Mouse (Mus musculus): ENCODE measurements at regions not wholly inside any gene's neighbourhood (a gene's known extent, or its start where the extent isn't known, plus 50 kb on each side); places are given as distances from the start of the nearest gene placed in this dataset.

DNA sequence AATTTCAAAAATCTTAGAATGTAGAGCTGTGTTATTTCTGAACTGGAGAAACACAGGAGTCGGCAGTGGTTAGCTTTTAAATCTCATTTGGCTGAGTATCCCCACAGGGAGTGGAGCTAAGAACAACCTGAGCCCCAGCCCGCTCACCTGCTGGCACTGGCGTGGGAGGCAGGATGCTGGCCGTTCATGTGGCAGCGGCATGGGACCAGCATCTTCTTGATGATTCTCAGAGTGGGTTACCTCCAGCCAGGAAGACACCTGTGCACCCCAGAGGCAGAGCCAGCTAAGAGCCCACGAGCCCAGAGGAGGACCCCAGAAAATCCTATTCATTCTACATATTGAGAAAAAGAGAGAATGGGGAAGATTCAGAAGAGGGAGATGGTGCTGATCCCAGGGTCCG, 181.7 kb downstream of the Vrk1 start:
- CTCF ChIA-PET = no interaction called here

DNA sequence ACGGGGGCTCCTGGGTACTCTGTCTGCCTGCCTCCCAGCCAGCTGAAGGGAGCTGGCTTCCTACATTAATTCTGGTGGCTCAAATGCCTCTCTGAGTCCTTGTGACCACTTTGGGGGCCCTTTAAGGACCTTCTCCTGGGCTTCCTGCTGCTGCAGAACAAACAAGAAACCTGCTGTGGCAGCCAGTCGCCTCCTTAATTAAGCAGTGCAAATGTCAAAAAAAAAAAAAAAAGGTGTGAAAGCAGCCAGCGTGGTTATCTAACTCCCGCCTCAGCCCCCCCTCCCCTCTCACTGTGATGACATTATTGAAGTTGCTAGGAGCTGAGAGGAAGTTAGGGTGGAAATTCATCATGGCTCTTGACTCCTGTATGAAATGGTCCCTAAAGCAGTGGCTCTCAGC, 189.3 kb downstream of the Vrk1 start:
- CTCF ChIA-PET = no interaction called here

DNA sequence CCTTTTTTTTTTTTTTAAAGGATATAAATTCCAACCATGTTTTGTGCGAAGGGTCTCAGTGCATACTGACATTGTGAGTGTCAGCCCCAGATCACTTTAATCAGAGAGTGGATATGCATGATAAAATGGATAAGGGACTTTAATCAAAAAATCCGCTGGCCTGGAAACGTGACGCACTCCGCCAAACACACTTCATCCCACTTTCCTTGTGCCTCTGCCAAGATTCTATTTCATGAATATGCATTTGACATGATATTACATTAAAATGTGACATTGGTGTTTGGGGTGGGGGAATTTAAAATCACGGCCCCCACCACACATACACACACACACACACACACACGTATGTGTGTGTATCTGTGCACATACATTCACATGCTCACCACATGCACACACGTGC, 193.5 kb downstream of the Vrk1 start:
- CTCF ChIA-PET = no interaction called here

DNA sequence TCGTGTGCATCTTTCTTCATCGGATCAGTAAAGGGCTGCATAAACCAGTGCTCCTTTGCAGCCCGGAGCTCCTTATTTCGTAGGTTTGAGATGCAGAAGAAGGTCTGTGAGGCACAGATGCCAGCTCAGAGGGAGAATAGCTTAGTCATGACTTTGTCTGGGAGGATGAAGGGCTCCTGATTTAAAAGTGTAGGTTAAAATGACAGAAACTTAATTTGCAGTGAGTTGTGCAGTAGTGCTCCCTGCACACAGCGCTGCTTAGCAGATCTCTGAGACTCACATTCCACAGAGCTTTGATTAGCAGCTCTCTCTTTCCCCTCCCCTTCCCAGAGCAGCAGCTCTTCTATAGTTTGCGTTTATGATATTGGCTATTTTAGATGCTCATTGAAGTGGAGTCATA, 200.9 kb downstream of the Vrk1 start:
- CTCF ChIA-PET = no interaction called here

DNA sequence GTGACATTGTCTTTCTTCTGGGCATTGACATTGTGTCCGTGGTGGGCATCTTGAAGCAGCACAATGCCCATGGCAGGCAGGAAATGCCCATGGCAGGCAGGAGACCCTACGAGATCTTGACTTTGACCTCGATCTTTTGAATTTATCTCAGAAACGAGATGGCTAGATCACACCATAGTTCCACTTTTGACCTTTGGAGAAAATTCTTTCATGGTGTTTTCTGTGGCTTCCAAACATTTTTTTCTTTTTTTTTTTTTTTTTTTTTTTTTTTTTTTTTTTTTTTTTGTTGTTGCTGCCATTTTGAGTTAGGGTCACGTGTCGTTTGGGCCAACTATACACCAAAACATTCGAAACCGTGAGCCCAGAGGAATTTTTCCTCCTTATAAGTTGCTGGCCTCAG, 201.5 kb downstream of the Vrk1 start:
- CTCF ChIA-PET = no interaction called here

DNA sequence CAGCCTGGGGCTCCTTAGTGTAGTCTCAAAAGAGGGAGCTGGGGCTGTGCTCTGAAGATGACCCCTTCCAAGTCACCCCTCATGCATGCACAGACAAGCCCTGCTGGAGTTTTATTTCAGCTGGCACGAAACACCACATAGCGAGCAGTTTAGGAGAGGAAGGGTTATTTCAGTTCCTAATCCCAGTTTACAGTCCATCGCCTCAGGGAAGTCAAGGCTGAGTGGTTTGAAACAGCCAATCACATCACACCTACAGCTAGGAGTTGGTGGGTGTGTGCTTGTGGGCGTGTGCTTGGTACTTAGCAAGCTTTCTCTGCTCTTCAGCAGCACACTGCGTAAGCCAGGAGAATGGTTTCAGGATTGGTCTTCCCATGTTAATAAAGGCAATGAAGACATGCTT, 202.4 kb downstream of the Vrk1 start:
- CTCF ChIA-PET = no interaction called here

DNA sequence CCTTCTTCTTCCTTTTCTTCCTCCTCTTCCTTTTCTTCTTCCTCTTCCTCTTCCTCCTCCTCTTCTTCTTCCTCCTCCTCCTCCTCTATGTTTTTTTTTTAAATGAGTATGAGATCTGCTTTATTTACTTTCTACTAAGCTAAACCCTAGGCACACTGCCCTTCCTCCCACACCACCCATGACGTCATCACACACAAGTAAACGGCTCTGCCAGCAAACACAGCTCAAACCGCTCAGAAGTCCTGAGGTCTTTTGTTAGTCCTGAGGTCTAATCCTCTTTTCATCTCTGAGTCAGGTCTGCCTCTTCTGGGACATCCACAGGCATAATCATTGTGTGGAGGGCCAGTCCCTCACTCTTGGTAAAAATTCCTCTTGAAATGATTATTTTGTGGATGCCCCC, 210.0 kb downstream of the Vrk1 start:
- CTCF ChIA-PET = no interaction called here

DNA sequence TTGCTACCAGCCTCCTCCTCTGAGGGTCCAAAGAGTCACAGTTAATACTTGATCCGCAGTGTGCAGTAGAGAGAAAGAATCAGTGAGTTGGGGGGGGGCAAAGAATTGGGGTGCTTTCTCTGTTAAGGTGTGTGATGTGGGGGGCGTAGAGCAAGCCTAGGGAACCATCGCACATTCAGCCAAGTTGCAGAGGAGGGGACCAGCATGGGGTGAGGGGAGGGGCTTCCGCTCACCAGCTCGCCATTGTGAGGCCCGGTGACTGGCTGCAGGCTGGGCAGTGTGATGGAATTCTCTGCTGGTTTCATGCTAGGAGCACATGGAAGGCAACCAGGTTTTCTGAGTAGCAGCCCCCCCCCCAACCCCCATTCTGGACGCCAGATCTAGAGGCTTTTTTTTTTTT, 216.2 kb downstream of the Vrk1 start:
- CTCF ChIA-PET = no interaction called here

DNA sequence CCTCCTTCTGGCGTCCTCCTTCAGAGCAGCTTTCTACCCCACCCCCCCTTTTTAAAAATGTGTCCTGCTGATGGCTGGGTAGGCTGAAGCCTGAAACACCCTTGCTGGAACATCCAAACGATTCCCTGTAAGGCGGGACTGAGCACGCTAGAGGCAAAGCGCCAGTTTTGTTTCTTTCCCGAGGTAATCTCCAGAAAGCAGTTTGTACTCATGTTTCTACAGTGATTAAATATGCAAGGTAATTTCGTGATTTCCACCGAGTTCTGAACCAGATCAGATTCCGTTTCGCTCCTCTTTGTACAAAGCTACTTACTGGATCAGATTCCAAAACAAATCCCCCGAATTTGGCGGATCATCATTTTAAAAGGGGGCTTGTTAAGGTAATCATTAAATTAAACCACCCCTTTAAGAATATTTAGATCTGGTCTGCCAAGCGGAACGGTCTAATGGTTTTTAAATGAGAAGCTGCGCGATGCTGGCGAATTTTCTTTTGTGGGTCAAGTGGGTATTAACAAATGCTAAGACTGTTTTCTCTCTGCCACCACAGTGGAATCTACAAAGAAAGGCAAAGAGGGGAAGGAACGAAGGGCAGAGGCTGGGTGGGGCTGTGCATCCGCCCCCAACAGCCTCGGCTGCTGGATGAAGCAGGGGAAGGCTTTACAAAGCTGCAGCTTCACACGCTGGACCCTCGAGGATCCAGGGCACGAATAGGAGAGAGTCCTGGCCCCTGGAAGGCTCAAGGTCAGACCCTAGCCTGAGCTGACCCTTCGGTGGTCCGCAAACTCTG, 216.9 kb downstream of the Vrk1 start:
- CTCF ChIA-PET = no interaction called here

DNA sequence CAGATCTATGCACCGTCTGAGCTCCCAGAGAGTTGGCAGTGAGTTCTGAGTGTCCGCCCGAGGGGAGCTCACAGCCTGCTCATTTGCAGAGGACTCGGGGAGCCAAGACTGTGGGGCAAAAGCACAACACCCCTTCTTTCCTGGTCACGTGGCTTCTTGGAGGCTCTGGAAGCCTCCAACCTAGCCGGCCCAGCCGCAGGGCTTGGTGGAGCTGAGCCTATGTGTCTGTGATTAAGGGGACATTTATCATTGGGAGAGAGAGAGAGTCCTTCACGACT, 217.5 kb downstream of the Vrk1 start:
- CTCF ChIA-PET = no interaction called here

DNA sequence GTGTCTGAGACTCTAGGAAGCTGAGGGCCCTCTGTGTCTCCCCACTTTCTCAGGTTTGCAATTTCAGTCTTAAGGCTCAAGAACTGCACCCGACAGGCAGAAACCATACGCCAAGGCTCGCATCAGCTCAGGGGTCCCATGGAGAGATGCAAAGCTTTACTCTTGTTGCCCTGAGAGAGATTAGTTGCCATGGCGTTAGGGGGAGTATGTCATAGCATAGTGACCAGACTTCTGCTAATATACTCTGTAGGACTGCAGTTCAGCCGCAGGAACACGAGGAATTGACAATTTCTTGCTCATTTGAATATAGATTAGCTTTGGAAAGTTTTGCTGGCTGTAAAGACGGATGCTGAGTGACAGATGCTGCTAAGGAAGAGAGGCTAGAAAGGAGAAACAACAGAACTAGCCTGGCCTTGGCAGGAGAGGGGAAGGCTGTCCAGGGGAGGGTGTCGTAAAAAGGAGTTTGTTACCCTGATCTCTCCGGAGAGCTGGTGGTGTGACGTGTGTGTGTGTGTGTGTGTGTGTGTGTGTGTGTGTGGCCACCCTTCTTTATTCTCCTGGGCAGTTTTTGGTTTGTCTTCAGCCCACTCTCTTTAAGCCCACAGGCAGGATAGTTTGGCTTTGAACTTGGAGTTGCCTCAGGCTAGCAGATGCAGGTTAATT, 235.3 kb downstream of the Vrk1 start:
- CTCF ChIA-PET = no interaction called here

DNA sequence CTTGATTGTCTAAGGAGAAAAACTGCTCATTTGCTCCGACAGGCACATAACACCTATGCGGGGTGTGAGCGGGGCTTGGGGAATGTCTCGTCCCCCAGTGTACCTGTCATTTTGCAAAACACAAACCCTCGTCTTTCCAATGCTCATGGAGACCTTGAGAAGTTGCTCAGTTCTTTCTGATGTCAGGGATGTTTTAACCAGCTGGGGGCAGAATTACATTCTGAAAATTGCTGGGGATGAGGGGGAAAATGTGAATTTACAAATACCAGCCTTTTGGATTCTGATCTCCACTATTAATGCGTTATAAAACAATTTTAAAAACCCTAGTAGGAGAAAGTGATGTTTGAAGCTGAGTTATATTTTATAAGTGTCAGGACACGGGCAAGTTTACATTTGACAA, 263.6 kb downstream of the Vrk1 start:
- CTCF ChIA-PET = no interaction called here

DNA sequence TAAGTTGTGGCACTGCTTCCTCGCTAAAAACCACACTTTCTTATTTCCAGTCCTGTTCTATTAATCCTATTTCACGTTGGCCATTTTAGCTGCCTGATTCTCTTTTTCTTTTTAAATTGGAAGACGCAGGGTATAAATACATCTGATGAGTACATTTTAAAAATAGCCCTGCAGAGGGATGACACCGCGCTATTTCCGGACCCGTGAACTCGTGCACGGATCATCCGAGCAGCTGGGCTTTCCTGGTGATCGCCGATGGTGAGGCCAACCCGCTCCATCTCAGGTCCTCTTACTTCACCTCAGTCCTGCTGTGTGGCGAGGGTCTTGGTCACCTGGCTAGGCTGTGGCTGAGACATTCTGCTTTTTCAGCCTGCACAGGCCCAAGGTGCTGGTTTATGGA, 267.9 kb downstream of the Vrk1 start:
- CTCF ChIA-PET = no interaction called here

DNA sequence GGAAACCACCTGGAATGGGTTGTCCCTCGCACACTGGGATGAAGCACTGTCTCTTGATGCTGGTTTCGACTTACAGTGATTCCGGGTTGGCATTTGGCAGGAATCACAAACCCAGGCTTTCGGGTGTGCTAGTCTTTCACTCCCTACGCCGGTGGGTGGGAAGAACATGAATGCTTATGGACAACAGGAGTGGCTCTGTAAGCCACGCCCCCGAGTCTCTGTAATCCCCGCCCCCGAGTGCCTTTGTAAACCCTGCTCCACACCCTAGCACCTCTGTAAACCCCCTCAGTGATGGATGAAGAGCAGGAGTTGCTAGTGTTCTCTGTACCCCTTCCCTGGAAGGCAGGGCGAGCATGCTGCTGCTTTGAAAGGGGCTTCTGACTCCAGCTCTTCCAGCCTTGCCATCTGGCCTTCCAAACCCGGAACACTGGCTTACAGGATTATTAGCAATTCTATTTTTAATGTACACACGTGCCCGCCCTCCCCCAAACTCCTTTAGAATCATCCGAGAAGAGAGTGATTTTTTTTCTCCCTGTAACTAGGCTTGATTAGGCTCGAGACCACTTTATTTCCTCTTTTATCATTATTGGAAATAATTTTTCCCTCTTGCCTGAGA, 272.6 kb downstream of the Vrk1 start:
- CTCF ChIA-PET = no interaction called here

DNA sequence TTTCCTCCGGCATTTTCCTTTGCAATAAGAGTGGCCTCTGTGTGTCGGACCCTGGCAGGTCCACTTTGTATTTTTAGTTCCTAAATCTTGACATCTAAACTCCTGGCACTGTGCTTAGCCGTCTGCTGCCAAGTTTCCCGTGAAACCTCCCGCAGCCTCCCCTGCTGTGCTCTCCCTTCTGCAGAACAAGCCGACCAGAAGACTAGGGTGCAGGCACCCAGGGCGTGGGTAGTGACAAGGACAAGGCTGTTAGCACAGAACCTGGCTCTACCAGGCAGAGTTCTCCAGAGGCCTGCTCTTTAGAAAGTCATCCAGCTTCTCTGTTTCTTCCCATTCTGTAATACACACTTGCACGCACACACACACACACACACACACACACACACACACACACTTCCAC, 274.8 kb downstream of the Vrk1 start:
- CTCF ChIA-PET = no interaction called here

DNA sequence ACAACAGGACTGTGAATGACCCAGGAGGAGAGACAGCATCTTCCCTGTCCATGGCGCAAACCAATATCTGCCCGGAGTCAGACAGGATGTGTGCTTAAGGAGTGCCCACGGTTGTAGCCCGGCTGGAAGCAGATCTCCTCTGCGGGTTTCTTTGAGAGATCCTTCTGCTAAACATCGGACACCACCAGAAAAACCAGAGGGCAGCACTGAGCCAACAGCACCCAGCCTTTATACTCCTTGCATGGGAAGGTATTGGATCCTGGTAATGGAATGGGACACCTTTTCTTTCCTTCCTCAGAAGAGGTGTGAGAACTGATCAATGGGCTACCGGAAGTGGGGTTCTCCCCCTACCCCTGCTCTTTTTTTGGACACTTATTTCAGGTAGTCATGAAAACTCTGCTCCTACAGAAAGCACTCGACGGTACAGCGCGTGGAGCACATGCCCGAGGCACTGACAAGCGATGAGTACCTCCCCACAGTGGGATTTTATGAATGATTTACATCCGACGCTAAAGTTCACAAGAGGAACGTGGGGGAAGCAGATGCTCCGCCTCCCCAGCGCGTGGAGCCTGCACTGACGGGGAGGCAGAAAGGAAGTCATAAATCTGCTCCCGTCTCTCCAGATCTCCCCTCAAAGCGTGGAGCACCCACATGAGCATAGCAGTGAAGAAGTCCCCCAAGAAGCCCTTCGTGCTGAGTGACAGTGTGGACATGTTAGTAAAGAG, 278.9 kb downstream of the Vrk1 start:
- CTCF ChIA-PET = interaction anchor here (0.6 kb wide), 1 partner anchor 61 kb away, joined by 4 read pairs; no protein-coding TSS in a partner anchor

DNA sequence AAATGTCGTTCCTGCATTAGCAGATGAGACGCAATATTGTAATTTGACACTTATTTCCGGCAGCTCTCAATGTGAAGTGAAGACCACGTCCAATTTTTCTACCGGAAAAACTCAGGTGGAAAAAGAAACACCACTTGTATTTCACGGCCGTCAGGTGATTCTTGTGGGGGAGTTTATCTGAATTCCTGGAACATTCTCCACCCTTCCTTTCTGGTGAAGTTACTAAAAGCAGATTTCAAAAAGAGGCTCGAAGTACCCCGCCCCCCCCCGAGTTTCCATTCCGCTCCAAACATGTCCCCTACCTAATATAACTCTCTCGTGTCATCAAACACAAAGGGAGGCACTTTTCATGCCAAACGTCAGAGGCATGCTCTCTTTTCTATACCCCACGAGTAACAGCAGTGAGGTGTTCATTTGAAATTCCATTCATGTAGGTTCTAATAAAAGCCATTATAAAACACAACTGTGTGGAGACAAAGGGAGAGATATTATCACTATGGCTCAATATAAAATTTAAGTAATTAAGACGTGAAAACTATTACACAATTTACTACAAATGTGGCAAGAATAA, 281.5 kb downstream of the Vrk1 start:
- CTCF ChIA-PET = no interaction called here

DNA sequence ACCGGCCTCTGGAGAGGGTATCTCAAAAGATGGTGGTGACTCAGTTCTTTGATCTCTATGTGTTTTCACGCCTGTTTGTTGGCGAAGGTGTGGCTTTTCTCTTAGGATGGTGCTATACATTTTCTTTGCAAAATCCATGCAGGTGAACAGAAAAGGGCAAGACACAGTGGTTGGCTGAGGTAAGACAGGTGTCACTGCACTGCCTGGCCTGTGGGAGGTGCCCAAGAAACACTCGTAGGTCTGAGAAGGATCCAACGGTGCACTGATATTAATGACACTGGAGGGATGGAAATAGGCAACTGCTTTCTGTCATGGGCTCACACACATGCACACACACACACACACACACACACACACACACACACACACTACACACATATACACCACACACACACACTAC, 283.1 kb downstream of the Vrk1 start:
- CTCF ChIA-PET = no interaction called here

DNA sequence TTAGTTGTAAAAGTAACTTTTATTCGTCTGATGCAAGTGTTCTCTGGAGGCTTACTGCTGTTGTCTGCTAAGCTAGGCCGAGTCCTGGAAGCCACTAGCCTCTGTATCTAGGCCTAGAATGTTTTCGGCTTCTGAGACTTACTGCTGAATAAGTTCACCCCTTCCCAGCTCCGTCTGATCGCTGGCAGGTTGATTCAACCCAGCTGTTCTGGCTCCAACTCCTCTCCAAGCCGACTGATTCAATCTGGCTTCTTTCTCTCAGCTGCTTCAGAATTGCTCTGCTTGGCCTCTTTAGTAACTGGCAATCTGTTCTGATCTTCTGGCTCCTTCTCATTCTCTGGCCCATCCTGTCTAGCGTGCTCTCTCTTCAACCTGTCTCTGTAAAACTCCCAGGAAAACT, 285.6 kb downstream of the Vrk1 start:
- CTCF ChIA-PET = no interaction called here

DNA sequence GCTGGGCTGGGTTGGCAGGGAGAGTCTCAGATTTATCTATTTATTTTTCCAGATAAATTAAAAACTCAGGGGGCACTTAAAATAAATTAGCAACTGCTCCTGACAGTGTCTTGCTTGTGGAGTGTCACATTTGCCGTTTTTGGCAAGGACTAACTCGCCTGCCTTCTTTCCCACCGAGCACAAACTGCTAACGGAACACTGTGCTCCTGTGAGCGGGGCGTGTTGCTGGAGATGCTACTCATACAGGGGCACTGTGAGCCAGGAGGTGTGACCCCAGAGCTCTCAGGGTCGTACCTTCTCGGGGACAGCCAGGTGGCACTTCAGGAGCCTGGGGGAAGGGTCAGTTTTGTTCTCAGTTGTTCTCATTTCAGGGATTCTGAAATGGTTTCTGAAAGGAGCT, 292.6 kb downstream of the Vrk1 start:
- CTCF ChIA-PET = no interaction called here

DNA sequence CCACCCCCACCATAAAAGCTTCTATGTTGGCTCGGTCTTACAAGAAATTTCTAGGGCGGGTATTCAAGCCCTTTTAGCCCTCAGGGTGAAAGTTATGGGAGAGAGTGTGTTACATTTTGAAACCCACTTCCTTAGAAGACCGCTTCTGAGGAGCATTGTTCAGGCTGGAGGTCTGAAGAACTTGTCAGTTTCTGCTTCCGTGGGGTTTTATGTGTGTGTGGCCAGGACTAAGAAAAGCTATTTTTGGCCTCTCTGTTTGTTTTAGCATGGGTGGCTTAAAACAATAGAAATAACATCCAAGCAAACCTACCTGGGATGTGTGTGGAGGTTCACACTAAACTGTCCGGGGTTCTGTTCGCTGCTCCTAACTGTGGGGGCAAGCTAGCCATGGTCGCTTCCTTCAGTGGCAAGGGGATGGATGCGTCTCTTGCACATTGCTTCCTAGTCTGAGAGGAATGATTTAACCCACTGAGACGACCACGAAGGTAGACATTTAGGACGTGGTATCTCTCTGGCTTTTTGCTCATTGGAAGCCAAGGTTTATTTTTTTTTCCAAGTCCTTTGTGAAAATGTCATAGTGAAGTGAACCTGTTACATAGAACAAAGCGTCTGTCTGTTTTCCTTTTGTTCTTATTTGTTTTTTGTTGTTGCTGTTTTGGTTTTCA, 298.4 kb downstream of the Vrk1 start:
- CTCF ChIA-PET = interaction anchor here (0.7 kb wide), 1 partner anchor 78 kb away, joined by 3 read pairs; no protein-coding TSS in a partner anchor

DNA sequence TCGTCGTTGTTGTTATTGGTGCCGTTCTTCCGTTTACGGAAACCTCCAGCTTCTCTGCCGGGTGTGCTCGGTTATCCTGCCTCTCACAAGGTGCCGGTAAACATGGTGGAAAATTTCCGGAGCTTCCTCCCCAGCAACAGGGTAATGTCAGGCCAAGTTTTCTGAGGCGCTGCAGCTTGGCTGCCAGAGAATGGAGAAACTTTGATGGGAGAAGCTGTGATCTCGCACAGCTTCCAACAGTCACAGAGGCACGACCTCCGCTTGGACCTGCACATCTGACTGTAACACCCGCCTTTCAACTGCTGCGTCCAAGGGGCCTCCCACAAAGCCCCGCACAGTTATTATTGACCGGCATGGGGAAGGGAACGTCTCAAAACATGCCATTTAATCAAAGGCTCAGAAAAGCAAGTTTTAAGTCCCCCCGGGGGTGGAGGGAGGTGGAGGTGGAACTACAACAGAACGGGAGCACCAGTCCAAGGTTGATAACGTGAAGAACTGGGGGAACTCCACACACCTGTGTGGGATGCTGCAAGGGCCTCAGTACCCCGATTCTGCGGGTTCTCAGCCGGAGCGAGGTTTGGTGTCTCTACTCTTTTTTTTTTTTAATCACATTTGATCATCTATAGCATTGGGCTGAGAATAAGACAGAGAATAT, 299.1 kb downstream of the Vrk1 start:
- CTCF ChIA-PET = no interaction called here
